17 mouse cellular contexts compared by ENCODE assay signal in genomic region chr8:88371522-88371921, GRCm38 (mm10).
"Had no signal": no experiment of that assay in that cellular context is flagged by ENCODE, and none has a peak within 500 bp of the region (broad histone marks: within the 10 kb centered on the region; RNA-seq: fewer than 3 reads in every experiment).

No protein-coding gene starts in this region.

- ATAC-seq: hindbrain, postnatal 0 days; intestine, embryonic 16.5 days had no signal

- DNase-seq: gastrocnemius, adult 2 months; gastrocnemius, postnatal 10 days; gastrocnemius, postnatal 25 days; heart, adult 11 months; heart, adult 2 months; heart, postnatal 14 days; heart, postnatal 36 days; kidney, adult 11 months; kidney, adult 2 months; kidney, adult 9 months; kidney, postnatal 14 days; kidney, postnatal 36 days; layer of hippocampus, adult 9-11 months; layer of hippocampus, postnatal 36 days; liver had no signal
